ENCODE assay signal across 7 mouse cellular contexts in the genomic region with DNA sequence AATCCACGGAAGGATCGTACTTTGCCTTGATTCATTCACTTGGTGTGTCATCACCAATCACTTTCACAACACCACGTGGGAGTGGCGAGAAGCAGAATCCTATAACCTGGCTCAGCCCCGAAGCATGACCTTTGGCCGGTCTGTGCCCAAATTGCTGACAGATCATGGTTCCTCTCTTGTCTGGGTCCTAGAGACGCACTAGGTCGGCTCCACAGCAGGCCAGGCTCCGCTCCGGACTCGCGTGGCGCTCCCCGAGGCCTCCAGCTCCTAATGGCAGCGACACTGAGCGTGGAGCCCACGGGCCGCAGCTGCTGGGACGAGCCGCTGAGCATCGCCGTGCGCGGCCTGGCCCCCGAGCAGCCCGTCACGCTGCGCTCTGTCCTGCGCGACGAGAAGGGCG. TPM values are rescaled to one million over a fixed set of nuclear protein-coding genes. Genes with fewer than 3 reads are reported as not detected.
A peak's percentile ranks its signal among the peaks of the same experiment; 100 is the strongest.
DNase-seq lines count a peak whose midpoint lies in the region; ATAC-seq and TF ChIP-seq lines count a peak whose summit lies in the region.
"Not testable (repeated sequence)": the region's sequence is repeated elsewhere in the genome, so short reads cannot be mapped to it uniquely, and the experiment has no call there.

TSS of gene Acot4 (plus strand) at position 139 of the 400 bp plus-strand sequence.

- H3K4me1 ChIP-seq in bone marrow, adult 2 months (ENCODE audit: control insufficient read depth, insufficient read depth, low read length); embryonic facial prominence, embryonic 14.5 days (ENCODE audit: control insufficient read depth, insufficient read depth, low read length); heart, embryonic 15.5 days (replicated peaks); limb, embryonic 13.5 days; olfactory bulb, adult 2 months (ENCODE audit: control insufficient read depth, insufficient read depth, low read length): not testable (repeated sequence)

- DNase-seq in embryonic facial prominence, embryonic 14.5 days (ENCODE audit: low spot score), result not testable (repeated sequence)
- DNase-seq in kidney, adult 8-10 months, result peak; percentile 84 to 89
- DNase-seq in lung, postnatal 36 days, result peak; percentile 58

- not testable (repeated sequence) for ATAC-seq in embryonic facial prominence, embryonic 14.5 days (ENCODE audit: low read depth); heart, embryonic 15.5 days (replicated peaks; ENCODE audit: insufficient number of reproducible peaks, insufficient read depth, low FRiP score, low read depth); limb, embryonic 13.5 days (ENCODE audit: low FRiP score, low read depth)

- WGBS in bone marrow, adult 2 months, result 20% methylated on average over 32 of the region's 32 CpGs
- WGBS in embryonic facial prominence, embryonic 14.5 days, result 5% methylated on average over 14 of the region's 32 CpGs
- 7% methylated on average over 32 of the region's 32 CpGs for WGBS in heart, embryonic 15.5 days
- 5% methylated on average over 28 of the region's 32 CpGs for WGBS in limb, embryonic 13.5 days
- WGBS in olfactory bulb, adult 2 months, result 13% methylated on average over 27 of the region's 32 CpGs

- not testable (repeated sequence) for TF ChIP-seq CTCF in bone marrow, adult 2 months (IDR thresholded peaks at IDR 0.05; ENCODE audit: control insufficient read depth, insufficient read depth, low read length); olfactory bulb, adult 2 months (IDR thresholded peaks at IDR 0.05; ENCODE audit: insufficient read depth, low read depth, low read length)

- peak within 1 kb of the TSS; percentile 15 for H3K4me3 ChIP-seq in bone marrow, adult 2 months (replicated peaks; ENCODE audit: control insufficient read depth, low read depth, low read length)
- H3K4me3 ChIP-seq in embryonic facial prominence, embryonic 14.5 days (ENCODE audit: low read depth, low read length), result peak within 1 kb of the TSS; percentile 45
- H3K4me3 ChIP-seq in heart, embryonic 15.5 days, result peak within 1 kb of the TSS; percentile 55
- H3K4me3 ChIP-seq in limb, embryonic 13.5 days, result peak within 1 kb of the TSS; percentile 49
- peak within 1 kb of the TSS; percentile 79 for H3K4me3 ChIP-seq in olfactory bulb, adult 2 months (ENCODE audit: insufficient read depth, low read depth, low read length)

- not testable (repeated sequence) for H3K27me3 ChIP-seq in embryonic facial prominence, embryonic 14.5 days (replicated peaks; ENCODE audit: control insufficient read depth, insufficient read depth, low read length); heart, embryonic 15.5 days; limb, embryonic 13.5 days

- TF ChIP-seq POLR2A in bone marrow, adult 2 months (IDR thresholded peaks at IDR 0.05; ENCODE audit: borderline replicate concordance, control insufficient read depth, low read depth, low read length); olfactory bulb, adult 2 months (IDR thresholded peaks at IDR 0.05; ENCODE audit: insufficient read depth, low read depth, low read length): not testable (repeated sequence)

- H3K4me2 ChIP-seq in embryonic facial prominence, embryonic 14.5 days (ENCODE audit: low read depth, low read length), result peak within 1 kb of the TSS; percentile 71
- peak within 1 kb of the TSS; percentile 81 for H3K4me2 ChIP-seq in heart, embryonic 15.5 days
- H3K4me2 ChIP-seq in limb, embryonic 13.5 days (replicated peaks), result peak within 1 kb of the TSS; percentile 72

- H3K9me3 ChIP-seq in embryonic facial prominence, embryonic 14.5 days (ENCODE audit: control insufficient read depth, low read length); heart, embryonic 15.5 days (replicated peaks); limb, embryonic 13.5 days: not testable (repeated sequence)

- H3K36me3 ChIP-seq in embryonic facial prominence, embryonic 14.5 days (ENCODE audit: control insufficient read depth, insufficient read depth, low read length); heart, embryonic 15.5 days; limb, embryonic 13.5 days: not testable (repeated sequence)

- not testable (repeated sequence) for H3K27ac ChIP-seq in bone marrow, adult 2 months (ENCODE audit: control insufficient read depth, insufficient read depth, low read depth, low read length, poor library complexity); embryonic facial prominence, embryonic 14.5 days (replicated peaks; ENCODE audit: low read depth, low read length); heart, embryonic 15.5 days; limb, embryonic 13.5 days; olfactory bulb, adult 2 months (ENCODE audit: insufficient read depth, low read depth, low read length)

- peak within 1 kb of the TSS; percentile 64 for H3K9ac ChIP-seq in embryonic facial prominence, embryonic 14.5 days (ENCODE audit: low read depth, low read length)
- H3K9ac ChIP-seq in heart, embryonic 15.5 days, result peak within 1 kb of the TSS; percentile 52
- H3K9ac ChIP-seq in limb, embryonic 13.5 days, result peak within 1 kb of the TSS; percentile 69

RNA-seq across cellular contexts. Expression of gene Acot4, which starts in this region (rescaled TPM):
- 0.32 and 2.4 TPM in 2 replicates for polyA plus RNA-seq in bone marrow, adult 2 months (2011; ENCODE audit: insufficient read depth, insufficient read length, low replicate concordance, missing spikeins)
- polyA plus RNA-seq in embryonic facial prominence, embryonic 14.5 days (2014; fragmentation: Nextera tagmentation; extraction: Ambion mirVana), result 0.13 and 0.38 TPM in 2 replicates
- 0.16 and 0.29 TPM in 2 replicates for polyA plus RNA-seq in heart, embryonic 15.5 days (2015; fragmentation: Nextera tagmentation; extraction: Ambion mirVana)
- 0.23 and 0.63 TPM in 2 replicates for polyA plus RNA-seq in limb, embryonic 13.5 days (2015; fragmentation: Nextera tagmentation; extraction: Ambion mirVana)
- polyA plus RNA-seq in olfactory bulb, adult 2 months (2012; ENCODE audit: insufficient read depth, insufficient read length, low replicate concordance, missing spikeins), result not detected in 2 replicates

Comparison
In these comparisons a context has a peak if more than half of its experiments do, and no peak if none do; other contexts are left out.
1. H3K4me3 ChIP-seq: peak in every context shown above with its lines; median percentile 79 in olfactory bulb, adult 2 months; 55 in heart, embryonic 15.5 days; 49 in limb, embryonic 13.5 days; 45 in embryonic facial prominence, embryonic 14.5 days; 15 in bone marrow, adult 2 months.